Mouse (Mus musculus) gastrocnemius, adult 8-10 months (tissue): ENCODE results near the gene Traf3ip2. TPM values are rescaled to one million over a fixed set of nuclear protein-coding genes. Genes with fewer than 3 reads are reported as not detected.
A peak's percentile ranks its signal among the peaks of the same experiment; 100 is the strongest.

ENCODE experiments used
- DNase-seq, 2 experiments: peaks; one replicate each; pipeline ENCODE4 v3.0.0; 2022; ENCODE audit warnings: low spot score in 2 of 2
- total RNA-seq, 4 experiments: library from RNA; stranded (reverse); gene quantifications; 2 replicates each; pipeline ENCODE4 v1.2.4; 2022

Traf3ip2 gene
- total RNA-seq, 4 experiments from 2014 or later = 2.8 to 6.3 (median 4.4) TPM

GRCm38 (mm10) chr10:39600115-39600514 is 12.6 kb upstream of the Traf3ip2 start:
- DNase-seq = no peak

- no peak for DNase-seq
Measured at GRCm38 (mm10) chr10:39601068-39601467, 11.7 kb upstream of the Traf3ip2 start.

DNA sequence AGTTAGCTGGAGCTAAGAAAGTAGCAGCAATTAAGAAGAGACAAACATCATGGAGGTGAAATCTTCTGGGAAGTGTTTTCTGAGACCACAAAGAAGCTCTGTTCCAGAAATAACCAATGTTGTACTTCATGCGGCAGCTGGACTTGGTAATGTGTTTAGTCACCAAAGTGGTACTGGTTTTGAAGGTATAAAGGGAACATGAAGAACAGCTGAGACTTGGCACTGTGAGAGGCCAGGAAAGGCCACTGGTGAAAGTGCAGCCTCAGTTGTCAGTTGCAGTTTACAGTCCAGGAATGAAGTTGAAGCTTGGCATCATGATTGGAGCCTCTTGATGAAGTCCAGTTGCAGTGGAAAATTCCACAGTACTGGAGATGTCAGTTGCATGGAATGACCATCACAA is 6.3 kb upstream of the Traf3ip2 start:
- no peak for DNase-seq

DNA sequence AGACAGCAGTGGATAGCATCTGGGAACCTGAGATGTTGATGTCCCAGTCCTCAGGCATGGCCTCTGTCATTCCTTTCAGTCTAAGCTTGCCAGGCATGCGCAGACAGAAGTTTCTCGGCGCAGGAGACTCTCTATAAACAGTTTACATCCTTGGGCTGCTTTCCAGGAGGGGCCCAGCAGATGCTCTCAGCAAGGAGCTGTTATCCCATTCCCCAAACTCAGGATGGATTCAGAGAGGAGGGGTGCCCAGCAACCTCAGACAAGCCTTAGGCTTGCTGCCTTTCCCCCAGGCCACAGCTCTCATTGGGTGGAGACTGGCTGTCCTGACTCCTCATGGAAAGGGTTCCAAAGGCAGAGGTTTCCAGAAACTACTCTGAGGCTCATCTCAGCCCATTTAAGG is 1.5 kb upstream of the Traf3ip2 start:
- DNase-seq = no peak

GRCm38 (mm10) chr10:39612131-39612530 is 603 bp upstream of the Traf3ip2 start:
- DNase-seq = no peak

DNA sequence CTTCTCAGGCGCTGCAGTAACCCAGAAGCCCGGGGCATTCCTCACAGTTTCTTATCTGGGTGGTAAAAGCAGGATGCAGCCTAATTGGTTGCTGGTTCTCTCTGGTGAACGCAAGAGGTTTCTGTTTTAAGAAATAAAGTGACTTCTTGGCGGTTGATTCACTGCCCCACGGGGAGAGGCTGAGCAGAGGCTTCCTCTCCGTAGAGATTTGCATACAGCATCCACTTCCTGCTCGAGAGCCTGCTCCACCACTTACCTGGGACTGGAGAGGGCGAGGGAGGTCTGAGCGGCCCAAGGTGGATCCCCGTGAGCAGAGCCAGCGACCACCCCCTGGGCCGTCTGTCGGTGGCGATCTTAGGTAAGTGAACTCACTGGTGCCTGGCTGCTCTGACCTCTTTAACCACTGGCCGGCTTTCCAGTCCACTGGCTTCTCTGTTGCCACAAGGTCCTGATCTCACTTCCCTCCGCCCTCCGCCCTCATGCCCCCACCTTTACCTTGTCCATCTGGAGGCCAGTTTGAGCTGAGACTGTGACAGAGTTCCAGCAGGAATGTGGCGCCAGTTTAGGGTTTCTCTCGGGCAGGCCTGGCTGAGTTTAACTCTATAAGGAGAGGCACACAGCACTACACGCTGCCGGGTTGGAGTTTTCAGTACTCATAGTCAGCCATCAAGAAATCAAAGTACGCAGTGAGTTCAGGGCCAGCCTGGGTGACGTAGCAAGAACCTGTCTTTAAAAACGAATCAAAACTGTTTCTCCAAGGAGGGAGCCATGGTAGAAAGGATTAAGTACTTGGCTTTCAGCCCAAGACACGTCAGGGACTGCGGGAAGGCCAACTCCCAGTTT is 476 bp downstream of the Traf3ip2 start:
- DNase-seq = peak; percentile 80 to 85

- no peak for DNase-seq
Measured at GRCm38 (mm10) chr10:39613973-39614372, 1.2 kb downstream of the Traf3ip2 start.

DNA sequence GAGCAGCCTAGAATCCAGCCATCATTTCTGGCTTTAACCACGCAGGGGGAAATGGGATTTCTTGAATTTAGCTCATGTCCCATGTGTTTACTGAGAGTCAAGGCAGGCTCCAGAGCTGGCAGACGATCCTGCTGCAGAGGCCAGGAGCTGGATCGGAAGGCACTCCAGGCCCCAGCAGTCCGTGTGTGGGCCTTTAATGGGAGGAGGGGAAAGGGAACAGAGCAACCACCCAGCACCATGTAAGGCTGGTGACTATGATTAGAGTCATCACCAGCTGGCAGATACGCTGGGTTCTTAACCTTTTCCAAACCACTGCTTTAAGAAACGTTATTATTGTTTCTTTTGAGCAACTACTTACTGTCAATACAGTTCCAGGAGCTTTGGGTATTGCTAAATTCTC is 1.9 kb downstream of the Traf3ip2 start:
- peak; percentile 83 to 90 for DNase-seq

DNA sequence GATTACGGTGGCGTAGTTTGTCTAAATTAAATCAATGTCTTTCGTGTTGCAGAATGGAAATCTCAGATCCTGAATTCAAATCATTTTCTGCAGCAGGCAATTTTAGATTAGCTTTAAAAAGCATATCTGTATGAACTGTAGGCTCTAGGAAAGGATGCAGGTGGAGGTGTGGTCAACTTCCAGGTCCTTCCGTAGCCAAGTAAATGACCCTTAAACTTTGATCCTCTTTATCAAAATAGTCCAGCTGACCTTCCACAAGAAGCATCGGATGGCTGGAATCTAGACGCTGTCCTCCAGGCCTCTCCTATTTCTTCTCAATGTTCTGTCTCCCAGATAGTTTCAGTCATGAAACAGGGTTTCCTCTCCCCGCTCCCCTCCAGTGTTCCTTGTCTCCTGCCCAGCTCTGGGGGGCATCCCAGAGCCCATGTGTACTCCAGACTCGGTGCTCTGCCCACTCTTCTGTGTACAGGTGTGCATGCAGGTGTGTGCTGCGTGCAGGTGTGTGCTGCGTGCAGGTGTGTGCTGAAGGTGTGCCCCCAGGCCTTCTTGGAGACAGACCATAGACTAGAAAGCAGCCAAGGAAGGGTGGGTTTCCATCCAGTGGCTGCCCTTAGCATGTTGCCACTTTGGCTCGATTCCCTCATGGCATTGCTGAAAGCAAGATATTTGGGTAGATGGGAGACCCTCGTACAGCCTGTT is 2.9 kb downstream of the Traf3ip2 start:
- DNase-seq = no peak

- no peak for DNase-seq
Measured at GRCm38 (mm10) chr10:39616230-39616590, 3.5 kb downstream of the Traf3ip2 start.

GRCm38 (mm10) chr10:39616626-39617025 is 3.9 kb downstream of the Traf3ip2 start:
- no peak for DNase-seq

- no peak for DNase-seq
Measured at GRCm38 (mm10) chr10:39618431-39618830, 5.7 kb downstream of the Traf3ip2 start.

DNA sequence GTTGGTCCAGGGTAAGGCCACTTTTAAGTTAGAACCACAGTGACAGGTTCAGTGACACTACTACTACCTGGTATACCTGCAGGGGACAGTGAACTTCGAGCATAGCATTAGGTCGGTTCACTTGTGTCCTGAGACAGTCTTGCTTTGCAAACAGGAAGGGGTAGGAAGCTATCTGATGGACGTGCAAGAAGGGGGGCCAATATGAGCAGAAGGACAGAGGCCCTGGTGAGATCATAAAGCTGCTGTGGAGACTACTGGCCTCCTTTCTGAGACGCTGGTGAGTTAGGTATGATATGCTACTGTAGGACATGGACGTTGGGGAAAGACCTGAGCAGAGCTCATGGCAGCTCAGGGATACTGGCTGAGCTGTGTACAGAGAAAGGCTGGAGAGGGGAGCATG is 7.9 kb downstream of the Traf3ip2 start:
- DNase-seq = no peak

- no peak for DNase-seq
Measured at GRCm38 (mm10) chr10:39623806-39624205, 11.1 kb downstream of the Traf3ip2 start.

- DNase-seq = no peak
Measured at GRCm38 (mm10) chr10:39624837-39625625, 12.3 kb downstream of the Traf3ip2 start.

DNA sequence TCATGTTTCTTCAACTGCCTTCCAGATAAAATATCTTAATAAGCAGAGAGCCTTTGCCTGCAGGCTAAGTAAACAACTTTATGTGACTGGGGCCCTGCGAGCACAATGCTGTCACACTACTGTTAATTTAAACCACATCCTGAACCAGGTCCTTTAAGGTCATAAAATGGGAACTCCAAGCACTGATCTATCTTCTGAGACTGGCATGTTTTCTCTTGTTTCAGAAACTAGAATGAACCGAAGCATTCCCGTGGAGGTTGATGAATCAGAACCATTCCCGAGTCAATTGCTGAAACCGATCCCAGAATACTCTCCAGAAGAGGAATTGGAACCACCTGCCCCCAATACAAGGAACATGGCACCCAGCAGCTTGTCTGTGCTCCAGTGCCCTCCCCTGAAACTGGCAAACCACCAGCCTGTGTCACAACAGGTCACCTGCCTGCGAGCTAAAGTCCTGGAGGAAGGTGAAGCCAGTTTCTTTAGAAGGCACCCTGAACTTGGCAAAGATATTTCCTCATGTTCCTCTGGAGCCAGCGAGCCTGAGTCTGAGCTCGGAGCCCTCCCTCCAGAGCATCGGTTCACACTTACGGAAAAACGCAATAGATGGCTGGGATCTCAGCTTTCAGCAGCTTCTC is 13.0 kb downstream of the Traf3ip2 start:
- DNase-seq = no peak

DNA sequence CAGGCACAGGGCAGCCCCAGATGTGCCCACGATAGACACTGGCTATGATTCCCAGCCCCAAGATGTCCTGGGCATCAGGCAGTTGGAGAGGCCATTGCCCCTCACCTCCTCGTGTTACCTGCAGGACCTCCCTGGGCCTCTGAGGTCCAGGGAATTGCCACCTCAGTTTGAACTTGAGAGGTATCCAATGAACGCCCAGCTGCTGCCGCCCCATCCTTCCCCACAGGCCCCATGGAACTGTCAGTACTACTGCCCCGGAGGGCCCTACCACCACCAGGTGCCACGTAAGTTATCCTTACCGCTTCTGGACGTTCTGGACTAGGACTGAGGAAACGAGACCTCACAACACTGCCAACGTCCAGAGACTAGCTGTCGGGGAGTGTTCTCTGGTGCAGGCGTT is 13.6 kb downstream of the Traf3ip2 start:
- DNase-seq = no peak

DNA sequence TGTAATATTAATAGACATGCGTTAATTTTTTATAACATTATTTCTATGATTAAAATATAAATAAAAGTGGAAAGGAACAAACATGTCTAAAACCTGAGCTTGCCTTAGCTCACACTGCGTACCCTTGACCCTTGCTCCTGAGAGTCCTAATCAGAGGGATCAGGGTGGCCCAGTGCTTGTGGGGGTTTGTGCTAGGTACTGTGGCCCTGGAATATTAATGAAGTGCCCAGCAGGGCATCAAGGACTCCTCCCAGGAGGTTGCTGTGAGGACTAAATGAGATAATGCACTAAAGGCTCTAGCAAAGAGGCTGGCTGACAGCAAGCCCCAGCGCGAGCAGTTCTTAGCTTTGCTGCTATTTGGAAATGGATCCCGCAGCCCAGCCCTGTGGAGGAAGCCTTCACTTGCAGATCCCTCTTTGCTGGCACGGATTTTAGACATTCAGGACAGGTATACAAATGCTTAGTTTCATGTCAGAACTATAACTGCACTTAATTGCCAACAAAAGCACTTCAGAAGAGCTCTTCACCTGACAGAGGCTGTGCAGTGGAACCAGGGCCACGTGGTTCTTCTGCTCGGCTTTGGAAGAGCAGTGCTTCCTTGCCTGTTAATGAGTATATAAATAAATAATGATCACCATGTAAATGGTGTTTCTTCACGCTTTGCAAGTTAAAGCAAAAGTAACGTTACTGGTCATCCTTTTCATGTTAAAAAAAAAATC is 16.2 kb downstream of the Traf3ip2 start:
- DNase-seq = no peak

DNA sequence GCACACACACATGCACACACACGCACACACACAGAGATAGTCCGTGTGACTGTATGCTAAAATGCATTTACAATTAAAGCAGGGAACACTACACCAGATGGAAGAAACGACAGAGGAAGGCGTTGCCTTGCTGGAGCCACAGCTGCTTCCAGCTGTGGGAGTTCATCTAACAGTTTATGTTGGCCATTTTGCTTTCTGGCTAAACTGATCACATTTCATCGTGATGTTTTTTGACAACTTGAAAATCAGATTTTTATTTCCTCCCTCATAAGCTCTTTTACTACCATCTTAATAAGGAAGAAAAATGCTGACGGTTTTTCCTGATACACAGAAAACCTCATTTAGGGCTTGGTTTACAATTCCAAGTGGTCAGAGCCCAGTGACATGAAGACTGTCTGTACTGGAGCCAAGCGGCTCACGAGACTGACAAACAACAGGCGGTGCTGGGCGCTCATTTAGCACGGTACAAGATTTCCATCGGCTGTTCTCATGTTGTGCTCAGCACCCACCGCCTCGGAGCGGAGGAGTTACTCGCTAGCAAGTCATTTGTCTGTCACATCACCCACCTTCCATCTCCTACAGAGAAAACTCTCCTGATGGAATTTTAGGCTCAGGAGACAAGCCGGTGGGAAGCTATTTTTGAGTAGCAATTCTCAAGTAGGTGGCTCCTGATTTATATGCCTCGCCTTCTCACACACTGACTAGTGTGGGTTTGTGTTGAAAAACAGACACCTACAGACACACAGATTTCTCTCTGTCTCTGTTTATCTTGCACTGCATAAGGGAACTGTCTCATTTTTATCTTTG is 17.2 kb downstream of the Traf3ip2 start:
- no peak for DNase-seq

DNA sequence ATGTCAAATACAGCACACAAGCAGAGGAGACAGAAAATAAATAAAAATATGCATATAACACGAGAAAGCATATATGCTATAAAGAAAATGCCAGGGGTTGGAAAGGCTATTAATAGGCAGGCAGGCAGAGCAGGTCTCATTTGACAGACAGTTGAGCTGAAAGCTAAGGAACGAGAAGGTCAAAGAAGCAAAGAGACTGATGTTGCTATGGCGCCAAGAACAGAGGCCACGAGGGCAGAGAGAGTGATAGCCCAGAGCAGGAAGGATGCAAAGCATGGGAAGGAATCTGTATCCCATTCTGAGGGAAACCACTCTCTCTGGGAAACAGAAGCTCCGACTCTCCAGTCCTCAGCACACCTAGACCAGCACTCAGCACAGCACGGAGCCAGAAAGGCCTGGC is 18.1 kb downstream of the Traf3ip2 start:
- no peak for DNase-seq
